Mouse (Mus musculus) left cerebral cortex, adult 8-10 months (tissue): ENCODE measurements around the gene Gdnf. TPM values are rescaled to one million over a fixed set of nuclear protein-coding genes. Genes with fewer than 3 reads are reported as not detected.

ENCODE experiments used
- DNase-seq, 2 experiments: peaks; one replicate each; pipeline ENCODE4 v3.0.0; 2022; ENCODE audit warnings: low spot score in 2 of 2
- total RNA-seq, 4 experiments: library from RNA; stranded (reverse); gene quantifications; 2 replicates each; pipeline ENCODE4 v1.2.4; 2022

The Gdnf gene
- total RNA-seq, 4 experiments from 2014 or later = 0.54 to 0.82 (median 0.70) TPM

DNA sequence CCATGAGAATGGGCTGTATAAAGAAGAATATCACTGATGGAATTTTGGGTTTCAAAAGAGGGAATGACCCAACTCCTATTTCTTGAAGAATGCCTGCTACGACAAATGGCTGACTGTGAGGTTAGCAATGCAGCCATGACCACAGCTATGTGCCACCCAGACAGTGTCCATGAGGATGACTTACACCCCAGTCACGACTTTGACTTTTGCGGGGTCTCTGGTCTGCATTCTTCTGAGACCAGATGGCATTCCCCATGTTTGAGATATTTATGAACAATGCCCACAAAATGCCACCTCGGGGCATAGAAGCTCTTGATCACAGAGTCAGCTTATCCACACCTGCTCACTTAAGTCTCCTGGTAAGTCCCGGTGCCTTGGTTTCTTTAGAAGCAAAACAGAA lies 52.2 kb downstream of the Gdnf start:
- DNase-seq = no peak

DNA sequence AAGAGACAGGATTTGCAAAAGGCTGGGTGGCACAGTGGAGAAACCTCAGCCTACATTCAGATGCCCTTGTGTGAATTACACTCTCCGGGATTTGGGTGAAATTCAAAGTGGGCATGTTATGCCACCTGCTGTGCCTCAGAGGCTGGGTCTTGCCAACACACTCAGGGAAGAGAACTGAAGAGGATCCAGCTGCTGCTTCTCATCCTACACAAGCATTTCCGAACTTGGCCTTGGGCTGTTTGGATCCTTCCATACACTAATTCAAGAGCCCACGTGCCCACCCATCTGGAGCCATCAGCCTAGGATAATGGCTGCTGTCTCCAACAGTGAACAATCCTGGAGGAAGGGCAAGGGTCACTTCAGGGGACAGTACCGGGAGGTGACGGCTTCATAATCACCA lies 52.7 kb downstream of the Gdnf start:
- peak in 1 of 2 experiments; percentile 18 for DNase-seq

DNA sequence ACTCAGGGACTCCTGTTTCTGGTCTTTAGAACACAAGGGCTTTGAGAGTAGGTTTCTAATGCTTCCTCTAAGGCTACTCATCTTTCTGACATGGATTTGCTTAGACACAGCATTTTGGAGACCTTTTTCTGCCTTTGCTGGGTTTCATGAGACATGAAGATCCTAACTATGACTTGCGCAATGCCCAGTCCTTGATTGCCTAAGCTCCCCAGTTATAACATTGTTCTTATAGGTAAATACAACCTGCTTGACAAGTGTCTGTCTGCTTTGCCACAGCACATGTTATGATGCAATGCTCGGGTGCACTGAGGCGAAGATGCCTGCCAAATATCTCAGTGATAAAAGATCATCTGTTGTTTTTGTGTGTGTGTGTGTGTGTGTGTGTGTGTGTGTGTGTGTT lies 54.7 kb downstream of the Gdnf start:
- DNase-seq = no peak

DNA sequence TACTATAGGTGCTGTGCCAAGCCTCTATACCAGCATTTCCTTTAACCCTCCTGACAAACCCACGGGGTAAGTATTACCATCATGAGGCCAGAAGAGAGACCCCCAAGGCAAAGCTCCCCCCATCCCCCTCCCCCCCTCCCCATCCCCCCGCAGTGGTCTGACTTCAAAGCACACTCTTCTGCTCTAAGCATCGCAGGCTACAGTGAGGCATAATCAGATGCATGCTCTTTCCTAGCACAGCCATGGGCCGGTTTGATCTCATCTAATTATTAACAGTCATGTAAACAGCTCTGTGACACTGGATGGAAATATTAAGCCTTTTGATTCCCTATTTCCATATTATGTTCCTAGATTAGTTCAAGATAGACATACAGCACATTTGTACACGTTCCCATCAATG lies 61.8 kb downstream of the Gdnf start:
- DNase-seq = no peak

DNA sequence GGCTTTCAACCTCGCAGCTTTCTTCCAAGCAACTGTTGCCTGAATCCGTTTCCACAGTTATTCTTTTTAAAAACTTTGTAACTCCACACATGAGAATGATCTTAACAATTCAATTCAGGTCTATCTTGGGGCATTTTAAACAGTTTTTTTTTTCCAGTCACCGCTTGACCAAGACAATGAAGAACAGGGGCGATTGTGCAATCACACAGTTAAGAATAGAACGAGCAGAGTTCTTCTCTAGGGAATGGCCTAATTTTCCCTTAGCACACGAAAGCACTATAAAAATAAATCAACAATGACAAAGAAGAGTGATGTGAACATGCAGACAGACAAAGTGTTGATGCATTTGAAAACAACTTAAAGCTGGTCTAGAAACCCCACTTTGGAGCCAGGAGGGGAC lies 65.2 kb downstream of the Gdnf start:
- DNase-seq = no peak

DNA sequence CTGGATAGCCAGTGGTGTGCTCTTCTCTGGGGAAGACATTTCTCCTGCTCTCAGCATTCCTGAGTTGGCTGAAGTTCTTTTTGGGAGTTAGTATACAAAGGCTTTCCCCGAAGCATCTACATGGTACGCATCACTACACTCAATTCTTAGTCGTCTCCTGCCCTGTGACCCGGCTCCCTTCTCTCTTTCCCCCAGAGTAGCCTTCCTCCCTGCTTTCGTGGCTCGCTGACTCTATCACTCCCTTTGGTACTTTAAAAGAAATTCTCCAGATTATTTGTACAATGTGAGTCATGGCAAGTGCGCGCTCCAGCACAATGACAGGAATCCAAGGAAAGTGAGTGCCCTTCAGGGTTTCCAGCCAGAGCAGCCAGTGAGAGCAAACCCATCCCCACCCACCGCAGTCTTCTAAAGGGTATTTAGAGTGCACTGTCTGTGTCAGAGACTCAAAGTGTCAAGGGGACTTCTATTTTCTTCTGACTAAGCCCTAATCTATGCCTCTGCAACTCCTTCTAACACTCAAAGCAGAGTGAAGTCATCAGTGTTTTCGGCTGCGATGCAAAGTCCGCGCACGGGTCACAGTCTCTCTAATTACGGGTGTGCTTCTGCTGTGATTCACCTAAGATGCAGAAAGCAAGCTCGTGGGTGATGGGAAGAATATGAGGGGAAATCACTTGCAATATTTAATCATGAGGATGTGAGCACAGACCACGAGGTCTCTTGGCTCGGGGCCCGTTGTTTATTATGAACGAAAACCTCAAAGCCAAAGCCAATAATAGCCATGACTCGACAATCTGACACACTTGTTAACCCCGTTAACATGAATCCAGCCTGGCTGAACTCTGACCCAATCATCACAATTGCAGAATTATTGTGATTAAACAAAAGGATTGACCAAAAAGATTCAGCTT lies 67.2 kb downstream of the Gdnf start:
- no peak for DNase-seq

DNA sequence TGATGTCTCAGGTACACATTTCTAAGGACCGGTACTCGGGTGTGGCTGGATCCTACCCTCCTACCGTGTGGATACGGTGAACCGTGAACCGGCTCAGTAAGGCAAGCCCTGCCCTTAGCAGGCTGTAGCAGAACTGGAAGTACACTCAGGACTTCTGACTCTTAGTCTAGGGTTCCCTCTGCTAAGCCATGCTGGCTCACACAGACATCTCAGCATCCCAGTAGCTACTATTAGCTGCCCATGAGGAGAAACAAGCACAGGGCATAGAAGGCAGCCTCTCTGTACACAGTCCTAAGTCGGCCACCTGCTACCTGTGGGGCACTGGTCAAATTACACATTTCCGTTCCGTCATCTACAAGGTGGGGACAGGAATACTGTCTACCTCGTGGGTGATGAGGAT lies 68.2 kb downstream of the Gdnf start:
- no peak for DNase-seq

DNA sequence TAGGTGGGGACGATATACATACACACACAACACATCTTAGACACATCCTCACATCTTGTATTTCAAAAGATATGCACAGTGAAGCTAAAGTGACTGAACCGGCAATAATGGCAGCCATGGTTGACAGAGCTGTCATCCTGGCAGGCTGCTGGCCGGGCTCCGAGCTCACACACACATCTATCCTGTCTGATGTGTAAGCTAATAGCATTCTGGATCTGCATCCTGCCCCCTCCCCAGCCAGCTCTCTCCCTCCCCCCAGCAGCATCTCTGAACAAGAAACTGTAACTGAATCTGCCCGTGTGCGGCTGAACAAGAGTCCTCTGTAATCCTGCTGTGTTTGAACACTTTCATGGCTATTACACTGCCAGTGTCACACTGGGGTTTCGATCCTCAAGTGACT lies 69.3 kb downstream of the Gdnf start:
- DNase-seq = no peak

DNA sequence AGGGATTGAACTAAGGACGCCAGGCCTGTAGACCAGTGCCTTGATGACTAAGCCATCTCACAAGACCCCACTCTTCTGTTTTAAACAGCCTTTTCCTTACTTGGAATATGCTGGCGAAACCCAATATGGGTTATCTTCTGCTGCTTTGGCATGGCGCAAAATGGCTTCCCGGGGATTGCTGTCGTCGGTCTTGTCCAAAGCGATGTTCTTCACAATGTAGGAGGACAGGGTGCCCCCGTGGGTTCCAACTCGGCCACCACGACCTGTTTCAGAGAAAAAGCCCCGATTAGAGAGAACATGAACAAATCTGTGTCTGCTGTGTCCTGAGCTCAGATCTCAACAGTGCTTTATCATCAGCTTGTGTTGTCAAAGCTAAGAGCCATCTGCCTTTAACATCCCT lies 73.5 kb downstream of the Gdnf start:
- DNase-seq = no peak

DNA sequence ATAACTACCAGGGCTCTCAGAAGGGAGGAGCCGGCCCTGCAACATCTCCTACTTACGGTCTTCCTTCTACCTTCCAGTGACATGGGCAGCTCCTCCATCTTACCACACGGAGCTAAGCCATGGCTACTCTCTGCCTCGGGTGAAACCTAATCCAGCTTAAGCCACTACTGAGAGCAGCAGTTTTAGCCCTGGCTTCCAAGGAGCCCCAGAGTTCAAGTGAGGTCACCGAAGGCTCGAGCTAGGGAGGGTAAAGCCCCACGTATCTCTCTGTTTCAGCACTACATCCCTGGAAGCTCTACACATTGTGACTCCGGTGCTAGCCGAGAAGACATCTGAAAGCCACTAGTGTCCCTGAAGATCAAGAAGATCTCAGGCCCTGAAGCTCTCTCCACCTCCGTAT lies 74.5 kb downstream of the Gdnf start:
- no peak for DNase-seq

DNA sequence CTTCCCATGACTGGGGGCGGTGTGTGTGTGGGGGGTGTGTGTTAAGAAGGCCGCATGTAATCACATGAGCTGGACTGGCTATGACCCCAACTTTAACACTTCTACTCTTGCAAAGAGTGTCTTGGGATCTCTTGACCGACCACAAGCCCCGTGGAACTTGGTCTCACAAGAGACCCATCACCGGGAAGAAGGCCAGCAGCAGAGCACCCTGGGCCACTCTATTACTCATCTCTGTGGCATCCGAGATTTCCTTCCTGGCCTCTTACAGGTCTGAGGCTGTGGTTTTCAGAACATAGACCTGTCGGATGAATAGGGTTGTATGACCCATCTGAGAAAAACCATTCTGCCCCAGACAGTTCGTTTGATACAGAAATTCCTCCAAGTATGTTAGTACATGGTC lies 75.9 kb downstream of the Gdnf start:
- DNase-seq = no peak
